In genomic region chr7:71867090-71867489, GRCm38 (mm10) we compare ENCODE assay signal across 9 mouse cellular contexts.
A peak's percentile ranks its signal among the peaks of the same experiment; 100 is the strongest.
DNase-seq lines count a peak whose midpoint lies in the region; ATAC-seq and TF ChIP-seq lines count a peak whose summit lies in the region.
"Had no signal": no experiment of that assay in that cellular context is flagged by ENCODE, and none has a peak within 500 bp of the region (broad histone marks: within the 10 kb centered on the region; RNA-seq: fewer than 3 reads in every experiment).

No protein-coding gene starts in this region.

- 21% methylated on average over 3 of the region's 3 CpGs for WGBS in intestine, postnatal 0 days
- 7% methylated on average over 3 of the region's 3 CpGs for WGBS in intestine, embryonic 16.5 days
- WGBS in embryonic facial prominence, embryonic 10.5 days, result 16% methylated on average over 3 of the region's 3 CpGs
- WGBS in hindbrain, embryonic 13.5 days, result 11% methylated on average over 3 of the region's 3 CpGs
- WGBS in neural tube, embryonic 11.5 days, result 11% methylated on average over 3 of the region's 3 CpGs

- H3K9ac ChIP-seq in intestine, postnatal 0 days (ENCODE audit: low read depth, low read length), result no peak overlapping the region
- no peak overlapping the region for H3K9ac ChIP-seq in intestine, embryonic 16.5 days (ENCODE audit: low read depth, low read length)
- H3K9ac ChIP-seq in hindbrain, embryonic 13.5 days, result no peak overlapping the region
- no peak overlapping the region for H3K9ac ChIP-seq in neural tube, embryonic 11.5 days (ENCODE audit: low read length)

- ATAC-seq in intestine, postnatal 0 days, result no peak
- ATAC-seq in intestine, embryonic 16.5 days, result no peak
- ATAC-seq in hindbrain, embryonic 13.5 days (ENCODE audit: low FRiP score), result 0 out of 2 replicates have a peak, but pooled peaks have one; percentile 76
- no peak; the same call in 1 of the 2 replicates for ATAC-seq in neural tube, embryonic 11.5 days (ENCODE audit: insufficient read depth, low FRiP score, low TSS enrichment)

- TF ChIP-seq CTCF in intestine, postnatal 0 days (IDR thresholded peaks at IDR 0.05; ENCODE audit: low read depth), result peak; percentile 90

- H3K27ac ChIP-seq in intestine, postnatal 0 days (ENCODE audit: low read depth, low read length), result no peak overlapping the region
- H3K27ac ChIP-seq in intestine, embryonic 16.5 days (ENCODE audit: low read length), result no peak overlapping the region
- H3K27ac ChIP-seq in embryonic facial prominence, embryonic 10.5 days (replicated peaks), result no peak overlapping the region
- H3K27ac ChIP-seq in hindbrain, embryonic 13.5 days, result no peak overlapping the region
- no peak overlapping the region for H3K27ac ChIP-seq in neural tube, embryonic 11.5 days (ENCODE audit: low read depth, low read length)
- H3K27ac ChIP-seq: macrophage had no signal

- H3K27me3 ChIP-seq in intestine, postnatal 0 days (replicated peaks; ENCODE audit: control insufficient read depth, insufficient read depth, low read length), result no peaks in the 10 kb centered on the region
- H3K27me3 ChIP-seq in intestine, embryonic 16.5 days (replicated peaks; ENCODE audit: control insufficient read depth, insufficient read depth, low read length), result no peaks in the 10 kb centered on the region
- H3K27me3 ChIP-seq in embryonic facial prominence, embryonic 10.5 days (replicated peaks; ENCODE audit: low read depth, poor library complexity, severe bottlenecking), result peaks cover 12% of the 10 kb centered on the region
- 0 out of 2 replicates have a peak, but pooled peaks cover 10% of the 10 kb centered on the region for H3K27me3 ChIP-seq in hindbrain, embryonic 13.5 days
- no peaks in the 10 kb centered on the region for H3K27me3 ChIP-seq in neural tube, embryonic 11.5 days (ENCODE audit: control insufficient read depth, insufficient read depth, low read length)

- no peak overlapping the region for H3K4me2 ChIP-seq in intestine, postnatal 0 days (replicated peaks; ENCODE audit: low read depth)
- no peak overlapping the region for H3K4me2 ChIP-seq in intestine, embryonic 16.5 days (ENCODE audit: low read depth, low read length)
- no peak overlapping the region for H3K4me2 ChIP-seq in hindbrain, embryonic 13.5 days
- no peak overlapping the region for H3K4me2 ChIP-seq in neural tube, embryonic 11.5 days (ENCODE audit: low read depth)

- DNase-seq in adrenal gland, adult 18-20 months (ENCODE audit: low spot score in 2 of 2), result peak; percentile 45 to 60
- peak; percentile 60 for DNase-seq in embryonic facial prominence, embryonic 10.5 days (ENCODE audit: low spot score)
- DNase-seq in left cerebral cortex, postnatal 14 days (ENCODE audit: low spot score in 2 of 2), result peak; percentile 52 to 76
- peak; percentile 44 for DNase-seq in neural tube, embryonic 11.5 days (ENCODE audit: low spot score)
- no peak for DNase-seq in B cell, adult 2 months

- no peaks in the 10 kb centered on the region for H3K4me1 ChIP-seq in intestine, postnatal 0 days (replicated peaks; ENCODE audit: control insufficient read depth, insufficient read depth, low read length)
- H3K4me1 ChIP-seq in intestine, embryonic 16.5 days (ENCODE audit: control insufficient read depth, insufficient read depth, low read length), result no peaks in the 10 kb centered on the region
- H3K4me1 ChIP-seq in embryonic facial prominence, embryonic 10.5 days, result peaks cover 20% of the 10 kb centered on the region
- H3K4me1 ChIP-seq in hindbrain, embryonic 13.5 days (replicated peaks), result peaks cover 14% of the 10 kb centered on the region
- H3K4me1 ChIP-seq in neural tube, embryonic 11.5 days (ENCODE audit: control insufficient read depth, insufficient read depth, low read length), result peaks cover 6% of the 10 kb centered on the region

- H3K9me3 ChIP-seq in intestine, postnatal 0 days (ENCODE audit: control insufficient read depth), result no peaks in the 10 kb centered on the region
- no peaks in the 10 kb centered on the region for H3K9me3 ChIP-seq in intestine, embryonic 16.5 days (ENCODE audit: control insufficient read depth, low read length)
- no peaks in the 10 kb centered on the region for H3K9me3 ChIP-seq in embryonic facial prominence, embryonic 10.5 days
- no peaks in the 10 kb centered on the region for H3K9me3 ChIP-seq in hindbrain, embryonic 13.5 days
- no peaks in the 10 kb centered on the region for H3K9me3 ChIP-seq in neural tube, embryonic 11.5 days (ENCODE audit: control insufficient read depth, low read length)

- intact Hi-C loops in left cerebral cortex, postnatal 14 days (cut with DNase I), result loop anchor here (5.0 to 10.0 kb wide), 2 partner anchors 482 to 1520 kb away; no protein-coding TSS in a partner anchor

- no peak overlapping the region for H3K4me3 ChIP-seq in intestine, postnatal 0 days (ENCODE audit: low read depth, low read length)
- no peak overlapping the region for H3K4me3 ChIP-seq in intestine, embryonic 16.5 days (ENCODE audit: low read length)
- H3K4me3 ChIP-seq in embryonic facial prominence, embryonic 10.5 days, result no peak overlapping the region
- no peak overlapping the region for H3K4me3 ChIP-seq in hindbrain, embryonic 13.5 days
- no peak overlapping the region for H3K4me3 ChIP-seq in neural tube, embryonic 11.5 days (ENCODE audit: low read depth, low read length)

- H3K36me3 ChIP-seq in intestine, postnatal 0 days (ENCODE audit: control insufficient read depth, insufficient read depth), result no peaks in the 10 kb centered on the region
- no peaks in the 10 kb centered on the region for H3K36me3 ChIP-seq in intestine, embryonic 16.5 days (ENCODE audit: control insufficient read depth, insufficient read depth, low read length)
- no peaks in the 10 kb centered on the region for H3K36me3 ChIP-seq in embryonic facial prominence, embryonic 10.5 days (replicated peaks)
- no peaks in the 10 kb centered on the region for H3K36me3 ChIP-seq in hindbrain, embryonic 13.5 days
- no peaks in the 10 kb centered on the region for H3K36me3 ChIP-seq in neural tube, embryonic 11.5 days (ENCODE audit: control insufficient read depth, insufficient read depth, low read length)

Comparison
In these comparisons a context has a peak if more than half of its experiments do, and no peak if none do; other contexts are left out.
1. DNase-seq: peak in adrenal gland, adult 18-20 months (2 of 2), embryonic facial prominence, embryonic 10.5 days (single experiment), left cerebral cortex, postnatal 14 days (2 of 2) and neural tube, embryonic 11.5 days (single experiment); none in B cell, adult 2 months (0 of 2).